Mouse (Mus musculus) thymus, adult 18-20 months (tissue): Measurements from ENCODE around the gene Ppp3ca.

Source experiments
- DNase-seq, 2 experiments: peaks; one replicate each; pipeline ENCODE4 v3.0.0; 2022; ENCODE audit warnings: mixed read lengths in 2 of 2

Gene Ppp3ca

DNA sequence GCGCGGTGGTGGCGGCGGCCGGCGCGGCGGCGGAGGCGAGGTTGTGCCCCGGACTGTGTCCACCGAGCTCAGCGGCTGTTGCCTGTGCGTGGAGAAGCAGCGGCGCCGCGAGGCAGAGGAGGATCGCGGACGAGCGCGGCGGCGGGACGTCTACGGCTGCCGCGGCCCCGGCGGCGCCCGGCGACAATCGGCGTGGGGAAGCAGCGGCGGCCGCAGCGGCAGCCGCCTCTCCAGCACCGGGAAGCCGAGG lies at the start of gene Ppp3ca:
Gene Ppp3ca, plus strand, starts transcription at position 15 of the 250 bp plus-strand sequence.
- no peak for DNase-seq

DNA sequence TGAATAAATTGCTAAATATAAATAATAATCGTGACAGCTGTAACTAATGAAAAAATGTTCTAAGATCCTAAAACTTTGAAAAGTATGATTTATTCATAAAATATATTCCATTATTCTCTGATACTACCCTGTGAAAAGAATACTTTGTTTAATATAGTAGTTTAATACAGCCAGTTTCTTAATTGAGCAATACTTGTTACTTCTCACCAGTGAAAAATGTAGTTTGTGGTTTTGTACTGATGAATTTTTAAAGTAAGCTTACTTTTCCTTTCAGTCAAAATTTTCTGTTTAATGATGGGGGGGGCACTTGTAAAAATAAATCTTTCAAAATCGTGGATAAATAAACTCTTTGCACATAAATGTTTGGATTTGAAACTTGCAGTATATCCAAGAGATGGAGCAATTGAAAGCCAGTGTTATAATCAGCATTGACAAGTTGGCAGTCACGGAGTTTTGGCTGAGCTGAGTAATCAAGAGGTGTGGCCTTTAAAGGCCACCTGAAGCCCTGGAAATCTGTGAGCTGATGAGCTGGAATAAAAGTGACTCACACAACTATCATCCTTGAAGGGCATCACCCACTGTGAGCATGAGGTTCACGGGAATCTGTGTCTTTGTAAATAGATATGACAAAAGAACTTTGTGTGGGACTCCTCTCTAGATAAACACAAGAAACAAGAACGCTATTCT lies 29.2 kb upstream of the Ppp3ca start:
- DNase-seq: no peak

DNA sequence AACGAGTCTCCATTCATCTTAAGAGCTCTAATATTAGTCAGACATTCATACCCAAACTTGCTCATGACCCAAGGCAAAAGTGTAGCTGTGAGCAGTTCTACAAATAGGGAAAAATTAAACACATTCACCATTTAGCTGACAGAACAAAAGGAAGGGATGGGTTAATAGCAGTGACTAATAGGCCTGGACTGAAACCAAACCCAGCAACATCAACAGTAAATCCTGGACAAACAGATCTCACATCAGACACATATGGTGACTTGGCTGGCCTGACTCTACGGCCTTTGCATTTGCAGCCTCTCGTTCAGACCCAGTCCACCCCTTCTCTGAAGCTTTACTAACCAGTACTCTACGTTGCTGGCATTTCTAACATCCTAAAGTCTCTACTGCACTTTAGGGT lies 19.0 kb upstream of the Ppp3ca start:
- no peak for DNase-seq

DNA sequence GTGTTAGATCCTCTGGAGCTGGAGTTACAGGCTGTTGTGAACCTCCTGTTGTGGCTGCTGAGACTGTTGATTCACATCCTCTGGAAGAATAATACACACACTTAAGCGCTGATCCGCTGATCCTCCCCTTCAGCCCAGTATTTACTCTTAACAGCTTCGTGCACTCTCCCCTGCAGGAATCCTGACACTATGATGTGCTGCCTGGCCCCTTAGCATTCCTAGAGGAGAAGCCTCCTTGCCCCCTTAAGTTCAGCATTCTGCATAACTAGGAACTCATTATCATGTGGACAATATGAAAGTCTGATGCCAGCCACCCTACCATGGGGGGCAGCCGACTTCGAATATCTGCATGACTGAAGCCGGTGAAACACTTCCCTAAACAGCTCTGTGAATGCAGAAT lies 18.4 kb upstream of the Ppp3ca start:
- no peak for DNase-seq

DNA sequence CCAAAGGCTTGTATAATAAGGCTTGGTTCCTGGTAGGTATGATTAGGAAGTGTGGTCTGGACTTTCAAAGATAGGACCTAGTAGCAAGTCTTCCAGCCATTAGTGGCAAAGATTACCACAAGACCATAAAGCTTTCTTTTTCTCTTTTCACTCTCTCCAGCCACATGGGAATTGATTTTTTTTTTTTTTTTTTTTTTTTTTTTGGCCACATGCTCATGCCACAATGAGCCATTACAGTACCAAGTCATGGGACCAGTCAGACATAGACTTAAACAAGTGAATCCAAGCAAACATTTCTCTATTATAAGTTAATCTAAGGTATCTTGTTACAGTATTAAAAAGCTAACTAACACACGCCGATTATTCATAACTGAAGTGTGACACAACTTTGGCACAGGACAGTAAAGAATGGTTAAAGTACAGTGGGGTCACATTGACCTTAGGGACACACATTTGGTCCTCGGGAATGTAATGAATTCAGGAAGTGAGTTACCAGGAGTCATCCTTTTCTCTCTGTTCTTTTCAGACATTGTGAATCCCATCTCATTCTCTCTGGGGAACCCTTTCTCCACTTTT lies 13.4 kb upstream of the Ppp3ca start:
- no peak for DNase-seq

DNA sequence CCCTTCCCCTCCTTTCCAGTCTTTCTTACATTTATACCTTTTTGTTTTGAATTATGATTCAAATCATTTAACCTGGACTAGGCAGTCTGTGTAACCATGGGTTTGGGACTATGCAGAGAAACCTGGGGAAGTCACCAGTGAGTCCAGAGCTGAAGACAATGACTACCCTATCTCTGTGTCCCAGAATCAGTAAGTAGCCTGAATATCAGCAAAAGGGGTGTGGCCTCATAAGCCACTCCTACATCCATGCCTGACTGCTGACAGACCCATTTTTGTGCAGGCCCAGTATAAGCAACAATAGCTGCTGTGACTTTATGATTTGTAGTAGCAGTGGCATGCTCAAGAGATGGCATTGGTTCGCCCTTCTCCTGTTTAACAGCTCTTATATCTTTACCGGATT lies 11.2 kb upstream of the Ppp3ca start:
- DNase-seq: no peak

DNA sequence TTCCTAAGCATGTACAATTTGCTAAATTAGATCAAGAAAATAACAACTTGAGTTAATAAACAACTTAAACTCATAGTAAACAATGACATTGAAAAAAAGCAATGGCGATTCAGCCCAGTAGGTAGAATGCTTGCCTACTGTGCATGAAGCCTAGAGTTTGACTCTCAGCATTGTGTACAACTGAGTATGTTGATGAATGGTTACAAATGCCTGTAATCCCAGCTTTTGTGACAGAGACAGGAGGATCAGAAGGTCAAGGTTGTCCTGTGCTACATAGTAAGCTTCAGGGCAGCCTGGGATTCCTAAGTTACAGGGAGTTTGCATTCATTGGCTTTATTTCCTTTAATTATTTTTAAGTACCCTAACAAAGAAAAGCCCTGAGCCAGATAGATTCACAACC lies 4.8 kb upstream of the Ppp3ca start:
- DNase-seq: no peak

DNA sequence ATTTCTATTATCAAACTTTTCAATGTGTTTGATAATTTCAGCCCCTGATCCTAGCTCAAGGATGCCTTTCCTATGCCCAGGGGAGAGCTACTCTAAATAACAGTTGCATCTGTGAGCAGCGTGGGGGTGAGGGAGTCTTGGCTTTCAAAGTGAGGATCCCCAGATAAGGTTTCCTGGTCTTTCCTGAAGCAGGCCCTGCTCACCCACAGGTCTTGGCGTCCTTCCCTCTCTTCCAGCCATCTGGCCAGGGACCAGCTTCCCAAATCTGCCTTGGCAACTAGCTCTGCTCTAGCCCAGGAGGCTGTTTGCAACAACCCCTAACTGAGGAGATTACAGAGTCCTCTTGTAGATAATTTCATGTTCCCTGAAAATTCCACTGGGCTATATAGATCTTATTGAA lies 1.9 kb upstream of the Ppp3ca start:
- peak in 1 of 2 experiments; percentile 16 for DNase-seq

DNA sequence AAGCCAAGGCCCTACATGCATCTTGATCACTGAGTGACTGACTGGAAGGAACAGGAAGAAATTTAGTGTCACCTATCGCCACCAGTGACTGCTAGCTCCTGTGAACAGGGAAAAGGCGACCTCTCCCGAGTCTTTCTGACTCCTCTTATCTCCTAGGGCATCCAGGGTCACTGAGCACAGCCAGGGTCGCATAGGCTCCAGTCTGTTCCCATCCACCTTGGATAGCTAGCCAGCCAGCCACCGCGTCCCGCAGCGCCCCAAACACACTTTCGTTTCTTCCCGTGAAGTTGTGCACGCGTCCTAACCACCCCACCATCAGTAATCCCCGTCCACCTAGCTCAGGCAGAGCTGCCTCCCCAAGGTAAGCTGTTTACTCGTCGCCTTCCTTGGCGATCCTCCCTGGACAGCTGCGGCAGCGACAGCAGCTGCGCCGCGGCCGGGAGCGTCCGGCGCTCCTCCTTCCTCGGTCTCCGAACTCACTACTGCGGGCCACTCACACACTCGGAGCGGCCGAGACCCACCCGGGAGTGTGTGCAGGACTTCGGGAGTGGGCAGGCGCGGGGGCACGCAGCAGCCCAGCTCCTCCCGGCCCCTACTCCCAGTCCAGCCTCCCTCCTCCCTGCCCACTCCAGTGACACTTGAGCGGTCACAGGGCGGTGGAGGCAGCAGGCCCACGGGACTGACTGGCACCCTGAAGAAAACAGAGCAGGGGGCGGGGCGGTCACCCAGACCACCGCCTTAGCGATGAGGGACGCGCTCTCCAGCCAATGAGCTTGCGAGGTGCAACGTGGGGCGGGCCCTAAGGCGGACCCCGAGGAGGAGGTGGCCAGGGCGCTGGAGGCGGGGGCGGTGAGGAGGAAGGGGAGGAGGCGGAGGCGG lies 454 bp upstream of the Ppp3ca start:
- peak; percentile 99 for DNase-seq

DNA sequence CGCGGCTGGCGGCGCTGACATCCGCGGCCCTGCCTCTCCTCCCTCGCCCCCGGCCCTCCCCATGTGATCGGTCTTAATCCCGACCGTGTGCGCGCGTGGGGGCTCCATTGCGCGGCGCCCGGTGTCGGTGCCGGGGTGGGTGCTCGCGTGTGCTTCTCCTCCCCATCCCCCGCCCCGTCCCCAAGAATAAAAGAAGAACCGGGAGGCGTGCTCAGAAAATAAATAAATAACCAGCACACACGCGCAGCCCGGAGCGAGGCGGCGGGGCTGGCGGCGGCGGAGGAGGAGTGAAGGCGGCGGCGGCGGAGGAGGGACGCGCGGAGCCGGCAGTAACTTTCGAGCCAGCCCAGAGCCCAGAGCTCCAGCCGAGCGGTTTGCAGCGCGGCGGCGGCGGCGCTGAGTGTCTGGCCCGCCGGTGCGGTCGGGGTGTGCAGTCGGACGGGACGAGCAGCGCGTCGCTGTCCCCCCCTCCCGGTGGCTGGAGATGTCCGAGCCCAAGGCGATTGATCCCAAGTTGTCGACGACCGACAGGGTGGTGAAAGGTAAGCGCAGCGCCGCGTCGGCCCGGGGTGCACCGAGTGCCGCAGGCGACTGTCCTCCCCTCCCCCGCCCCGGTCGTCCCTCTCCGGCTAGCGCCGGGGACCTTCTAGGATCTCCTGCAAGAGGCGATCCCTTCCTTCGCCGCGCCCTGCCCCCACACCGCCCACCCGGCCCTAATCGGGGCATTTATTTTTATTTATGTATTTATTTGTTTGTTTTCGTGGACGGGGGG lies 622 bp downstream of the Ppp3ca start:
- DNase-seq: peak; percentile 42 to 47

DNA sequence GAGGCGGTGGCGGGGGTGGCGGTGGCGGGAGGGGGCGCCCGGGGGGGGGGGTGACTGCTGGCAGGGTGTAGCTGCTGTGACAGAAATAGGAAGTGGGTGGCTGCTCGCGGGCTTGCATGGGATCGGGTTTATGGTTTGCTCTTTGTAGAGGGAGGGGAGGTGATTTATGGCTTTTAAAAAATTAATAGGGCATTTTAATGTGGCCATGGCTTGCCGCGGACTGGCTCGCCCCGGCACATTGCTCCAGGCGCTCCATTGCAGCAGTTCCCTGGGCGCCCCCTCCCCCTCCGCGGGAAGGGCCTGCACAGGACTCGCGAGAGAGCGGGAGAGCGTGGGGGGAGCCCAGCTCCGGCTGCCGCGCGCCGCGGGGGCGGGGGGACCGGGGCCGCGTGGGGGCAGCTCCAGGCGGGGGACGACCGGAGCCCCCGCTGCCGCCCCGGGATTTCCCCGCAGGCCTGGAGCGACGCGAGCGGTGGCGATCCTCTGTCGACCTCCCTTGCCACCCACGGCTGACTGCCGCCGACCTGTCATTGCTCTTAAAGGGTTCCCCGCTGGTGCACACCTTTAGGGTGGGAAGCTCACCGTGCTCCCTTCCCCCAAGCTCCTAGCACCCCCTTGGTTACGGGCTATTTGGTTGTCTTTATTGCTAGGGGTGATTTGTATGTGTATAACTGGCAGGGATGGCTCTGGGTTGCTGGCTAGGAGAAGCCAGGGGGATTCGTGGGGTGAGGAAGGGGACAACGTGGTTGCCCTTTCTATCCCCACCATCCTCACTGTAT lies 1.4 kb downstream of the Ppp3ca start:
- DNase-seq: peak; percentile 49 to 59

DNA sequence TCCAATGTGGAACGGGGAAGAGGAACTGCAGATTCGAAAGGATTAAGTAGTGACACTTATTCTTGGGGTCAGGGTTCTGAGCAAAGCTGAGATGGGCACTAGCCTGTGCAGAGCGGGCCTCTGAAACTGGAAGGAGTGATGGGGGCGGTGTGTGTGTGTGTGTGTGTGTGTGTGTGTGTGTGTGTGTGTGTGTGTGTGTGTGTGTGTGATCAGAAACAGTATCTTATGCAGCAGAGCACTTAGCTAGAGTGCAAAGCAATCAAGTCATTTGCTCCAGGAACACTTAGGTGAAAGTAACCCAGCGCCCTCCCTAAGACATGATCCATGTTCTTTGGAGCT lies 2.0 kb downstream of the Ppp3ca start:
- no peak for DNase-seq

DNA sequence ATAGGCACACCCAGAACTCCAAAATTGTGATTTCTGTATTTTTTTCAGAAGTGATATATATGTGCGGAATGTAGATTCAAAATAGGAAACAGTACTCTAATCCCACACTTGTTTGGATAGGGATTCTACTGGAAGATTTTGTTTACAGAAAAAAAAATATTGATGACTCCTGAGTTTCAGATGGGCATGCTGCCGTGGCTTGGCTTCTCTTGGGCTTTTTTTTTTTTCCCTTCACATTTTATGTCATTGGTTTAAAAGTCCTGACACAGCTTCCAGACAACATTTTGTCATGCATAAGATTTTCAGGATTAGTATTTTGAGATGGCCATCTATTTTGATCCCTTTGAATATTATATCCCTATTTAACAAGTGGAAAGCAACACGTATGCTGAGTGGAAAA lies 2.9 kb downstream of the Ppp3ca start:
- no peak for DNase-seq

DNA sequence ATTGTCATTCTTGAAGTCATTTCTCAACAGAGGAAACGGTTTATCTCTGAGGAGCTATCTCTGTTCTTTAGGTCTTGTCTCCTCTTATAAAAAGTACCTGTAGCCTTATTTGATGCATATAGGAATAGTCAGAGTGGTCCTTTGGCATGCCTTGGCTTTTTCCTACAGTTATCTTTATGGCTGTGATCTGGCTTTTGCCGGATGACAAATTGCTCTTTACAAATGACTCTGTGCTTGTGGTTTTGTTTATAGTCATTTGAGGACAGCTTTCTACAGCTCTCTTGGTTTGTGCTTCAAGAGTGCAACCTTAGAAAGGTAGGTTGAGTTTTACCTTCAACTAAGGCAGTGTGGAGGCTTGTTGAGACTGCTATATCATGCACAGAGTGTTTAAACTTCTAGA lies 3.4 kb downstream of the Ppp3ca start:
- DNase-seq: no peak

DNA sequence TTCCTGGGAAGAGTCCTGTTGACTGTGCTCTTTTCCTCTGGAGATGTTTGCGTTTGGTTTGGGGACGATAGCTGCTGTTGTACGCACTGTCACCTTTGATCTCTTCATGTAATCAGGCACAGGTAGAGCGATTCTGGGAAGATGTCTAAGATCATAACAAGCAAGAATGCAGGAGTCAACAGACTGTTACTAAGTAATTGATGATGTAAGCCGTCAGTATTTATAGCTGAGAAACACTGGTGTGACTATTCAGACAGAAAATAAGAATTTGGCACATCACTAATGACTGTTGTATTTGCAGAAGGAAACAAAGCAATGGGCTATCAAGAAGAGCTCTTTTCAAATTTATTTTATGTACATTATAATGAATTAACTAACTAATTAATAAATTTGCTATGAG lies 4.6 kb downstream of the Ppp3ca start:
- no peak for DNase-seq

DNA sequence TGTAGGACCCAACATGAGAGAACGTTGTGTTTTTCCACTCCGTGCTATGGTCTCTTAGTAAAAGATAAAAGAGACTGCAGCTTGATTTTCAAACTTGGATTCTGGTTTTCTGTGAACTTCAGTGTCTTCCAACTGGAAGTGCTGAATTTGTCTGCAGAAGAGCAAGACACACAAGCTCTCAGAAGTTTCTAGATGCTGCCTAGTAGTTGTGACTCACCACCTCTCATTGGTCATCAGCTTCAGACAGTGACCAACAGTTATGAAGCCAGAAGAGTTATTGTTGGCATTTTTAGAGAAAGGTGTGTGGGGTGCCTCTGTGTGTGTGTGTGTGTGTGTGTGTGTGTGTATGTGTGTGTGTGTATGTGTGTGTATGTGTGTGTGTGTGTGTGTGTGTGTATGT lies 7.1 kb downstream of the Ppp3ca start:
- no peak for DNase-seq

DNA sequence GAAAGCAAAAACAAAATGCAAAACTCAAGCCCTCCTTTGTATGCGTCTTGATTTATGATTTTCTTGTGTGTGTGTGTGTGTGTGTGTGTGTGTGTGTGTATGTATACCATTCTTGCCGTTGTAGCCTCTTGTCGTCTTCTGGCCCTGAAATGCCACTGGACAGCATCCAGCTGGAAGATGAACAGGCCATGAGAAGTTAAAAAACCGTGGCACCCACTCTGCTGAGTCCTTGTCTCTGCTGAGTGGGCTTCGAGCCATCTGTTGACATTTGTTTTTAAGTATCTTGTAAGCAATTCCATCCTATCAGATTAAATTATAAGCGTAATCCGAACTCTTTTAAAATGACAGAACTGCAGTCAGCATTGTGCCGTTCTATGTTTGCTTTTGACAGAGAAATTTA lies 8.5 kb downstream of the Ppp3ca start:
- no peak for DNase-seq

DNA sequence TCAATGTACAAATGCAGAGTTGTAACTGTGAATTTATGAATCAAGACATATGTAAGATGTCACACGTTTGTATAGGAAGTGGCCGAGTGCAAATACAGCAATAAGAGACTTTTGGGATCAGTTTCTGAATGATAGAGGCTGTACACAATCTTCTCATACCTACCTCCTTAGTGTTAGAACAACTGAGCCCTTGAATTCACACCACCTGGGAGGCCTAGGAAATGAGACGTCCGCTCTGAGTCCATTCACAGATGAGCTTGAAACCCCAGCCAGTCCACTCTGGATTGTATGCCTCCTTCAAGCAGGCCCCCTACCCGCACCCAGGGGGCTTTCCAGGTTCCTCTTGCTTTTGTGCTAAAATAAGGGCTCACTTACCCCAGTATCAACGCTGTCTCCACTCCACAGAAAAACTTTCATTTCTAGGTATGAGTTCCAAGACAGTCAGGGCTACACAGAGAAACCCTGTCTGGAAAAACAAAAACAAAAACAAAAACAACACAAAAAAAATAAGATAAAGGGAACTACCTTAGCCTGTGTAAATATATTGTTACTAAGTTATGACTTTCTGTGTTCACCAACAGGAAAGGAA lies 10.1 kb downstream of the Ppp3ca start:
- DNase-seq: no peak

DNA sequence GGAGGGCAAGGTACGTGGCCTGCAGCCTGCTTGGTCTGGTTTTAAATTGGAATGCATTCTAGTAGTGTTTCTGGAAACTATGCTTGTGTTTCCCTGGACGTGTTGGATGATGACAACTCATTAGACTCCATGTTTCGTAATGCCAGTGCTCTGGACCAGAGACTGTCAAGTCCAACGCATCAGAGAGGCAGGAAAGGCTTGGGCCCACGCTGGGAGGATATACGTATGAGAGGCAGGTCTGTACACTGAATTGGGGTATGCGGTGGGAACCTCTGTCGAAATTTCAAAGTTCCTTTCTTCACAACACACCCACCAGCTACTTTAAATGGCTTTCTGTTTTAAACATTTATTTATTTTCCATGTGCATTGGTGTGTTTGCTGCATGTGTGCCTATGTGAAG lies 12.3 kb downstream of the Ppp3ca start:
- no peak for DNase-seq

DNA sequence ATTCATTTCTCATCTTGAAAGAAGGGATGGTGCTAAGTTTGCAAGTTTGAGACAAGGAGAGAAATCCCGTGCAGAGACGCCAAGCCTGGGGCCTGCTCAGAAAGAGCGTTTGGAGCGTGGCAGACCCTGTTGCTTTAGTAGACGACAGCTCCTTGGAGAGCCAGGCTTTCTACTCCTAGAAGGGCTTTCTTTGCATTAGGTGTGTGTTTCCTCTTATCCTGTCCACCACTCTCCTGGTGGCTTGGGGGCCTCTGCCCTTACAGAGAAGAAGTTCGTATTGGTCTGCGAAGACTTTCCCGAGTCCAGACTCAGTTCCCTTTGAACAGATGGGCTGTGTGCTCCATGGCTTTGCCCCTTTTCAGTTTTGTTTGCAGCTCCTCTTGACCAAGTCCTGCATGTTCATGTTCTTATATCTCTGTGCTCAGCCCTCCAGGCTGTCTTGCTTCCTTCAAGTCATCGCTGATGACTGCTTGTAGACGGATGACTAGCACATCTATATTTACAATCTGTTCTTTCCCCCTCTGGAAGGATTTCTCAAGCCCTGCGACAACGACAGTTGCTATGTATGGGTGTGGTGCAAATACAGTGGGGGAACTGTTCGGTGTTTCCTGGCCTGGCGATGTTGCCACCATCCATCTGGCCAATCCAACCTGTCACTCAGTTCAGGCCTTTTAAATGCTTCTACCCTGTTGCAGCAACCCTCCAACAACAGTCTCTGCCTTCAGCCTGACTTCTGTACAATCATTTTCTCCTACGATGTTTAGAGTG lies 14.5 kb downstream of the Ppp3ca start:
- DNase-seq: no peak

DNA sequence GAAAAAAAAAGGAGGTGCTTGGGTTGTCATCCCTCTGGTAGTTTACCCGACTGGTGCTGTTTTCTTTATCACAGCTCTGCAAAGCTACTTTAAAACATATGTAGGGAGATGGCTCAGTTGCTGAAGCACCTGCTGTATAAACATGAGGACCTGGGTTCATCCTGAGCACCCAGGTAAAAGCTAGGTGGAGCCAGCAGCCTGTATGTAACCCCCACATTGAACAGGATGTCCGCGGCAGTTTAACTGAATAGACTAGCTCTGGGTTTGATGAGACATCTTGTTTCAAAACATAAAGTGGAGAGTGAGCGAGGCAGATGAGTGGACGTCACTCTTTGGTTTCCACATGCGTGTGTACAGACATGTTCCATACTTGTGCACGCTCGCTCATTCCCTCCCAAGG lies 16.5 kb downstream of the Ppp3ca start:
- no peak for DNase-seq

DNA sequence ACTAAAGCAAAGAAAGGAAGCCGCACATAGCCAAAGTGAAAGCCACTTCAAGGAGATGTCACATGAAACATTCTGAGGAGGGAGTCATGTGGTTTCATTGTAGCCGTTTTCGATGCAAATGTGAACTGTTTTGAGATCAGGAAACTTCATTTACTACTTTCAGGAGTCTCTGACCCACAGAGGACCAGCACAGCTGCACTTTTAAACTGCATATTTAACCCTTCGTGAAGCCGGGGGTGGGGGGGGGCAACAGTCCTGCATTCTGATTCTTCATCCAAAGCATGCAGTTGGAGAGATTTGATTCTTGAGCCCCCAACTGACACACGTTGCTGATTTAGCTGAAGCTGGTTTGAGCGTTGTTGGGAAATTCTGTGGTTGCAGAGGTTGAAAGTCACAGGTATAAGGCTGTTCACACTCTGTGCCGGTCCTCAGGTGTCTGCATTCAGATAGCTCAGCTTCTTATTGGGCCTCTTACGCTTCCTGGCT lies 18.2 kb downstream of the Ppp3ca start:
- DNase-seq: peak; percentile 7 to 40
